Mouse (Mus musculus) gastrocnemius, adult 2 months (tissue): ENCODE data around the gene Gm49396. TPM values are rescaled to one million over a fixed set of nuclear protein-coding genes. Genes with fewer than 3 reads are reported as not detected.
A peak's percentile ranks its signal among the peaks of the same experiment; 100 is the strongest.

ENCODE experiments used
- DNase-seq: peaks from one replicate; pipeline ENCODE4 v3.0.0; 2022
- H3K27ac ChIP-seq: fragments of 200-600 bp; 2 replicates; pipeline ENCODE4 v1.8.1; 2022; ENCODE audit warnings: mild to moderate bottlenecking
- H3K4me3 ChIP-seq: fragments of 200-600 bp; 2 replicates; pipeline ENCODE4 v1.8.1; 2022; ENCODE audit warnings: mild to moderate bottlenecking, moderate library complexity
- CTCF ChIP-seq: fragments of 200-600 bp; IDR thresholded peaks from 2 replicates; pipeline ENCODE4 v1.8.1; 2022; ENCODE audit warnings: antibody characterized with exemption, mild to moderate bottlenecking, moderate library complexity
- intact Hi-C: fragments of 180-260 bp; cut with DNase I; formaldehyde crosslinking; loops from one replicate; pipeline ENCODE4 v1.15.1; 2025
- total RNA-seq, 2 experiments: library from RNA; stranded (reverse); gene quantifications; 2 replicates each; pipeline ENCODE4 v1.2.3; 2021

Gene Gm49396
- total RNA-seq, 2 experiments from 2014 or later: 1.8 to 2.2 TPM

GRCm38 (mm10) chr7:30556894-30557536, 6.1 kb upstream of the Gm49396 start:
- peak overlapping the region; percentile 21; the same call in 1 of the 2 replicates for H3K27ac ChIP-seq
- DNase-seq: no peak
- TF ChIP-seq CTCF: peak; percentile 26; the same call in 1 of the 2 replicates
- H3K4me3 ChIP-seq: no peak overlapping the region
- intact Hi-C loops: no loop called here

- H3K27ac ChIP-seq: peak overlapping the region; percentile 90; the same call in 1 of the 2 replicates
- no peak for TF ChIP-seq CTCF
- intact Hi-C loops: no loop called here
- peak overlapping the region; percentile 69; the same call in 1 of the 2 replicates for H3K4me3 ChIP-seq
- DNase-seq: no peak
Observed at GRCm38 (mm10) chr7:30557901-30558514, 5.1 kb upstream of the Gm49396 start.

- no peak for DNase-seq
- TF ChIP-seq CTCF: no peak
- intact Hi-C loops: no loop called here
- H3K4me3 ChIP-seq: peak overlapping the region; percentile 69
- peak overlapping the region; percentile 90 for H3K27ac ChIP-seq
Observed at GRCm38 (mm10) chr7:30558656-30559442, 4.3 kb upstream of the Gm49396 start.

- H3K27ac ChIP-seq: peak within 1 kb of the TSS; percentile 90
- DNase-seq: peak; percentile 98
- peak within 1 kb of the TSS; percentile 69 for H3K4me3 ChIP-seq
- no peak for TF ChIP-seq CTCF
- intact Hi-C loops: no loop called here
Observed at GRCm38 (mm10) chr7:30559443-30559954, 3.6 kb upstream of the Gm49396 start, which contains the start of gene Lin37. Gene Lin37, minus strand, starts transcription at chr7:30559838.

- Histone ChIP-seq H3K4me3 (peak overlapping the region; percentile 69), H3K27ac (peak overlapping the region; percentile 90)
- intact Hi-C loops: no loop called here
- DNase-seq: no peak
- no peak for TF ChIP-seq CTCF
Observed at GRCm38 (mm10) chr7:30560296-30560695, 2.8 kb upstream of the Gm49396 start.

- Histone ChIP-seq H3K4me3 (peak overlapping the region; percentile 89), H3K27ac (peak overlapping the region; percentile 99)
- TF ChIP-seq CTCF: no peak
- DNase-seq: no peak
- intact Hi-C loops: no loop called here
Observed at GRCm38 (mm10) chr7:30562526-30563116, 523 bp upstream of the Gm49396 start.

- intact Hi-C loops: no loop called here
- peak overlapping the region; percentile 89 for H3K4me3 ChIP-seq
- H3K27ac ChIP-seq: peak overlapping the region; percentile 99
- no peak for TF ChIP-seq CTCF
- DNase-seq: no peak
Observed at GRCm38 (mm10) chr7:30563906-30564280, 749 bp downstream of the Gm49396 start.

- no peak for TF ChIP-seq CTCF
- no peak within 1 kb of the TSS for H3K27ac ChIP-seq
- intact Hi-C loops: no loop called here
- H3K4me3 ChIP-seq: no peak within 1 kb of the TSS
- DNase-seq: no peak
Observed at GRCm38 (mm10) chr7:30564970-30565571, 1.9 kb downstream of the Gm49396 start, which contains the start of gene Igflr1. Gene Igflr1, plus strand, starts transcription at chr7:30565427.

GRCm38 (mm10) chr7:30566033-30566432, 2.9 kb downstream of the Gm49396 start:
- intact Hi-C loops: no loop called here
- Histone ChIP-seq H3K27ac (no peak overlapping the region), H3K4me3 (no peak overlapping the region)
- no peak for TF ChIP-seq CTCF
- DNase-seq: no peak

GRCm38 (mm10) chr7:30567555-30567954, 4.4 kb downstream of the Gm49396 start:
- no peak for TF ChIP-seq CTCF
- DNase-seq: no peak
- intact Hi-C loops: no loop called here
- H3K27ac ChIP-seq: no peak overlapping the region
- H3K4me3 ChIP-seq: no peak overlapping the region

- DNase-seq: no peak
- H3K27ac ChIP-seq: peak overlapping the region; percentile 88
- no peak for TF ChIP-seq CTCF
- intact Hi-C loops: no loop called here
- no peak overlapping the region for H3K4me3 ChIP-seq
Observed at GRCm38 (mm10) chr7:30572389-30572788, 9.2 kb downstream of the Gm49396 start.

GRCm38 (mm10) chr7:30572969-30573368, 9.8 kb downstream of the Gm49396 start:
- H3K4me3 ChIP-seq: no peak overlapping the region
- intact Hi-C loops: no loop called here
- peak; percentile 94 for DNase-seq
- peak overlapping the region; percentile 88 for H3K27ac ChIP-seq
- no peak for TF ChIP-seq CTCF
